32 mouse cellular contexts compared by ENCODE assay signal in the genomic region with DNA sequence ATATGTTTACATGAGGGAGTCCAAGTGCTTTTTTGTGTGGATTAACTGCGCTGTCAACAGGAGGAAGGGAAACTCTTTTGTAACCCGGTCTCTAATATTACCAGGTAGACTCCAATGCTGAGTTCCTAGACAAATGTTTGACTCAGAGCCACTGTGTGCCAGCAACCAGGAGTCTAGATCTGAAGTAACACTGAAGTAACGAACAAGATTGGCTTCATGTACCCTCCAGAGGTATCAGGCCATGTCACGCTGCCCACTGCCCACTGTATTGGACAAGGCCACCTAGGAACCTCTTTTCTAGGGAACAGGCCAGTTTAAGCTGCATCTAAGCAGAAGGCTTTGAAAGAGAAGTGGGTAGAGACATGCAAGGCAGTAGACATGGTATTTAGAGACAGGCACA. TPM values are rescaled to one million over a fixed set of nuclear protein-coding genes. Genes with fewer than 3 reads are reported as not detected.
A peak's percentile ranks its signal among the peaks of the same experiment; 100 is the strongest.
DNase-seq lines count a peak whose midpoint lies in the region; ATAC-seq and TF ChIP-seq lines count a peak whose summit lies in the region.
"Had no signal": no experiment of that assay in that cellular context is flagged by ENCODE, and none has a peak within 500 bp of the region (broad histone marks: within the 10 kb centered on the region; RNA-seq: fewer than 3 reads in every experiment).

No protein-coding gene starts in this region.

- no peak for TF ChIP-seq EP300 in lung, postnatal 0 days (IDR thresholded peaks at IDR 0.05)
- no peak for TF ChIP-seq EP300 in stomach, postnatal 0 days (optimal IDR thresholded peaks at IDR 0.05)

- no peak overlapping the region for H3K4me2 ChIP-seq in embryonic facial prominence, embryonic 13.5 days
- H3K4me2 ChIP-seq in intestine, embryonic 16.5 days (ENCODE audit: low read depth, low read length), result no peak overlapping the region
- H3K4me2 ChIP-seq in intestine, postnatal 0 days (replicated peaks; ENCODE audit: low read depth), result no peak overlapping the region
- H3K4me2 ChIP-seq in lung, embryonic 14.5 days, result no peak overlapping the region
- no peak overlapping the region for H3K4me2 ChIP-seq in lung, postnatal 0 days (replicated peaks; ENCODE audit: low read depth, low read length)
- H3K4me2 ChIP-seq in stomach, embryonic 14.5 days (replicated peaks; ENCODE audit: low read depth, low read length), result no peak overlapping the region
- H3K4me2 ChIP-seq in stomach, postnatal 0 days (replicated peaks; ENCODE audit: low read depth), result no peak overlapping the region
- H3K4me2 ChIP-seq: hindbrain, embryonic 14.5 days; limb, embryonic 12.5 days; liver, embryonic 15.5 days; neural tube, embryonic 12.5 days had no signal

- no peaks in the 10 kb centered on the region for H3K9me3 ChIP-seq in embryonic facial prominence, embryonic 13.5 days
- no peaks in the 10 kb centered on the region for H3K9me3 ChIP-seq in embryonic facial prominence, embryonic 10.5 days
- no peaks in the 10 kb centered on the region for H3K9me3 ChIP-seq in intestine, embryonic 16.5 days (ENCODE audit: control insufficient read depth, low read length)
- H3K9me3 ChIP-seq in intestine, postnatal 0 days (ENCODE audit: control insufficient read depth), result no peaks in the 10 kb centered on the region
- no peaks in the 10 kb centered on the region for H3K9me3 ChIP-seq in lung, embryonic 14.5 days (ENCODE audit: low read depth, low read length)
- no peaks in the 10 kb centered on the region for H3K9me3 ChIP-seq in lung, postnatal 0 days (ENCODE audit: low read length)
- H3K9me3 ChIP-seq in stomach, embryonic 14.5 days (ENCODE audit: control insufficient read depth, low read depth, low read length), result no peaks in the 10 kb centered on the region
- H3K9me3 ChIP-seq in stomach, postnatal 0 days (ENCODE audit: control insufficient read depth, low read length), result no peaks in the 10 kb centered on the region
- H3K9me3 ChIP-seq: limb, embryonic 12.5 days; liver, embryonic 15.5 days; midbrain, embryonic 10.5 days; neural tube, embryonic 12.5 days had no signal

- ATAC-seq in embryonic facial prominence, embryonic 13.5 days (ENCODE audit: insufficient number of reproducible peaks, insufficient read depth, low FRiP score, low TSS enrichment, low read depth), result no peak
- ATAC-seq in intestine, embryonic 16.5 days, result no peak
- ATAC-seq in intestine, postnatal 0 days, result no peak
- no peak for ATAC-seq in lung, embryonic 14.5 days (ENCODE audit: insufficient read depth)
- no peak for ATAC-seq in lung, postnatal 0 days
- ATAC-seq in stomach, embryonic 14.5 days (ENCODE audit: insufficient number of reproducible peaks, insufficient read depth, low FRiP score, low read depth), result no peak
- ATAC-seq in stomach, postnatal 0 days (ENCODE audit: low FRiP score, low TSS enrichment), result no peak
- ATAC-seq: activated CD4-positive, CD25-positive, alpha-beta regulatory T cell, adult 4 months; forebrain, embryonic 14.5 days had no signal

- peaks cover 4% of the 10 kb centered on the region; the same call in 1 of the 2 replicates for H3K36me3 ChIP-seq in embryonic facial prominence, embryonic 13.5 days
- peaks cover 4% of the 10 kb centered on the region; the same call in 1 of the 2 replicates for H3K36me3 ChIP-seq in embryonic facial prominence, embryonic 10.5 days (replicated peaks)
- H3K36me3 ChIP-seq in intestine, embryonic 16.5 days (ENCODE audit: control insufficient read depth, insufficient read depth, low read length), result no peaks in the 10 kb centered on the region
- no peaks in the 10 kb centered on the region for H3K36me3 ChIP-seq in intestine, postnatal 0 days (ENCODE audit: control insufficient read depth, insufficient read depth)
- H3K36me3 ChIP-seq in lung, embryonic 14.5 days (ENCODE audit: insufficient read depth), result 0 out of 2 replicates have a peak, but pooled peaks cover 1% of the 10 kb centered on the region
- H3K36me3 ChIP-seq in lung, postnatal 0 days (ENCODE audit: insufficient read depth, low read length), result no peaks in the 10 kb centered on the region
- no peaks in the 10 kb centered on the region for H3K36me3 ChIP-seq in stomach, embryonic 14.5 days (ENCODE audit: control insufficient read depth, insufficient read depth, low read length)
- no peaks in the 10 kb centered on the region for H3K36me3 ChIP-seq in stomach, postnatal 0 days (ENCODE audit: control insufficient read depth, insufficient read depth, low read length)
- H3K36me3 ChIP-seq: neural tube, embryonic 12.5 days had no signal

- no peaks in the 10 kb centered on the region for H3K27me3 ChIP-seq in embryonic facial prominence, embryonic 13.5 days
- H3K27me3 ChIP-seq in embryonic facial prominence, embryonic 10.5 days (replicated peaks; ENCODE audit: low read depth, poor library complexity, severe bottlenecking), result no peaks in the 10 kb centered on the region
- no peaks in the 10 kb centered on the region for H3K27me3 ChIP-seq in intestine, embryonic 16.5 days (replicated peaks; ENCODE audit: control insufficient read depth, insufficient read depth, low read length)
- no peaks in the 10 kb centered on the region for H3K27me3 ChIP-seq in intestine, postnatal 0 days (replicated peaks; ENCODE audit: control insufficient read depth, insufficient read depth, low read length)
- H3K27me3 ChIP-seq in lung, embryonic 14.5 days (ENCODE audit: insufficient read depth, low read length), result no peaks in the 10 kb centered on the region
- H3K27me3 ChIP-seq in lung, postnatal 0 days (replicated peaks; ENCODE audit: insufficient read depth, low read length), result no peaks in the 10 kb centered on the region
- H3K27me3 ChIP-seq in stomach, embryonic 14.5 days (ENCODE audit: control insufficient read depth, insufficient read depth, low read length), result no peaks in the 10 kb centered on the region
- no peaks in the 10 kb centered on the region for H3K27me3 ChIP-seq in stomach, postnatal 0 days (ENCODE audit: control insufficient read depth, insufficient read depth, low read length)
- H3K27me3 ChIP-seq: CH12.LX; limb, embryonic 12.5 days; liver, embryonic 15.5 days; neural tube, embryonic 12.5 days had no signal

- no peak overlapping the region for H3K9ac ChIP-seq in embryonic facial prominence, embryonic 13.5 days
- no peak overlapping the region for H3K9ac ChIP-seq in intestine, embryonic 16.5 days (ENCODE audit: low read depth, low read length)
- H3K9ac ChIP-seq in intestine, postnatal 0 days (ENCODE audit: low read depth, low read length), result no peak overlapping the region
- H3K9ac ChIP-seq in lung, embryonic 14.5 days, result no peak overlapping the region
- no peak overlapping the region for H3K9ac ChIP-seq in lung, postnatal 0 days (replicated peaks; ENCODE audit: low read depth)
- H3K9ac ChIP-seq in stomach, embryonic 14.5 days (replicated peaks; ENCODE audit: low read depth, low read length), result no peak overlapping the region
- no peak overlapping the region for H3K9ac ChIP-seq in stomach, postnatal 0 days (ENCODE audit: low read length)
- H3K9ac ChIP-seq: hindbrain, embryonic 14.5 days; limb, embryonic 12.5 days; liver, embryonic 15.5 days; neural tube, embryonic 12.5 days had no signal

- peaks cover 27% of the 10 kb centered on the region for H3K4me1 ChIP-seq in embryonic facial prominence, embryonic 13.5 days
- H3K4me1 ChIP-seq in embryonic facial prominence, embryonic 10.5 days, result peaks cover 12% of the 10 kb centered on the region; the same call in 1 of the 2 replicates
- H3K4me1 ChIP-seq in intestine, embryonic 16.5 days (ENCODE audit: control insufficient read depth, insufficient read depth, low read length), result peaks cover 18% of the 10 kb centered on the region; the same call in 1 of the 2 replicates
- H3K4me1 ChIP-seq in intestine, postnatal 0 days (replicated peaks; ENCODE audit: control insufficient read depth, insufficient read depth, low read length), result no peaks in the 10 kb centered on the region; the same call in 1 of the 2 replicates
- H3K4me1 ChIP-seq in lung, embryonic 14.5 days (ENCODE audit: insufficient read depth), result peaks cover 25% of the 10 kb centered on the region
- 0 out of 2 replicates have a peak, but pooled peaks cover 3% of the 10 kb centered on the region for H3K4me1 ChIP-seq in lung, postnatal 0 days (ENCODE audit: insufficient read depth, low read depth, low read length)
- H3K4me1 ChIP-seq in stomach, embryonic 14.5 days (ENCODE audit: control insufficient read depth, insufficient read depth, low read length), result peaks cover 30% of the 10 kb centered on the region
- no peaks in the 10 kb centered on the region for H3K4me1 ChIP-seq in stomach, postnatal 0 days (replicated peaks; ENCODE audit: control insufficient read depth, insufficient read depth)
- H3K4me1 ChIP-seq: liver, embryonic 15.5 days; midbrain, embryonic 10.5 days; neural tube, embryonic 12.5 days had no signal

- H3K4me3 ChIP-seq in embryonic facial prominence, embryonic 13.5 days, result no peak overlapping the region
- no peak overlapping the region for H3K4me3 ChIP-seq in embryonic facial prominence, embryonic 10.5 days
- H3K4me3 ChIP-seq in intestine, embryonic 16.5 days (ENCODE audit: low read length), result no peak overlapping the region
- no peak overlapping the region for H3K4me3 ChIP-seq in intestine, postnatal 0 days (ENCODE audit: low read depth, low read length)
- H3K4me3 ChIP-seq in lung, embryonic 14.5 days (ENCODE audit: low read depth, low read length), result no peak overlapping the region
- no peak overlapping the region for H3K4me3 ChIP-seq in lung, postnatal 0 days (ENCODE audit: low read depth, low read length)
- H3K4me3 ChIP-seq in stomach, embryonic 14.5 days (ENCODE audit: low read depth, low read length), result no peak overlapping the region
- H3K4me3 ChIP-seq in stomach, postnatal 0 days (ENCODE audit: low read depth, low read length), result no peak overlapping the region
- H3K4me3 ChIP-seq: limb, embryonic 12.5 days; liver, embryonic 15.5 days; midbrain, embryonic 10.5 days; myocyte; neural tube, embryonic 12.5 days had no signal

- no peak for TF ChIP-seq CTCF in intestine, postnatal 0 days (IDR thresholded peaks at IDR 0.05; ENCODE audit: low read depth)
- TF ChIP-seq CTCF in lung, embryonic 14.5 days (IDR thresholded peaks at IDR 0.05; ENCODE audit: low read depth), result no peak
- TF ChIP-seq CTCF in lung, postnatal 0 days (IDR thresholded peaks at IDR 0.05), result no peak
- TF ChIP-seq CTCF in stomach, postnatal 0 days (IDR thresholded peaks at IDR 0.05; ENCODE audit: low read depth), result no peak

- WGBS in embryonic facial prominence, embryonic 13.5 days, result 82% methylated on average over 4 of the region's 4 CpGs
- 94% methylated on average over 4 of the region's 4 CpGs for WGBS in embryonic facial prominence, embryonic 10.5 days
- WGBS in intestine, embryonic 16.5 days, result 80% methylated on average over 4 of the region's 4 CpGs
- WGBS in intestine, postnatal 0 days, result 85% methylated on average over 4 of the region's 4 CpGs
- 73% methylated on average over 4 of the region's 4 CpGs for WGBS in lung, embryonic 14.5 days
- WGBS in lung, postnatal 0 days, result 81% methylated on average over 4 of the region's 4 CpGs
- 70% methylated on average over 4 of the region's 4 CpGs for WGBS in stomach, embryonic 14.5 days
- 66% methylated on average over 4 of the region's 4 CpGs for WGBS in stomach, postnatal 0 days

- no peak for DNase-seq in embryonic facial prominence, embryonic 10.5 days (ENCODE audit: low spot score)
- no peak for DNase-seq in lung, embryonic 14.5 days
- no peak for DNase-seq in lung, postnatal 0 days (ENCODE audit: low spot score)
- DNase-seq in stomach, postnatal 0 days (ENCODE audit: low spot score), result no peak
- DNase-seq: adrenal gland, adult 2 months; adrenal gland, postnatal 36 days; cerebellum, adult 18-20 months; cerebellum, postnatal 10 days; kidney, adult 2 months; kidney, postnatal 4 days; layer of hippocampus, postnatal 36 days; lung, postnatal 10 days; thymus, adult 18-20 months; thymus, postnatal 25 days had no signal

- peak overlapping the region; percentile 51; the same call in 1 of the 2 replicates for H3K27ac ChIP-seq in embryonic facial prominence, embryonic 13.5 days
- no peak overlapping the region for H3K27ac ChIP-seq in embryonic facial prominence, embryonic 10.5 days (replicated peaks)
- peak overlapping the region; percentile 59 for H3K27ac ChIP-seq in intestine, embryonic 16.5 days (ENCODE audit: low read length)
- H3K27ac ChIP-seq in intestine, postnatal 0 days (ENCODE audit: low read depth, low read length), result no peak overlapping the region
- peak overlapping the region; percentile 61; the same call in 1 of the 2 replicates for H3K27ac ChIP-seq in lung, embryonic 14.5 days (ENCODE audit: low read depth)
- no peak overlapping the region for H3K27ac ChIP-seq in lung, postnatal 0 days (ENCODE audit: low read length)
- peak overlapping the region; percentile 61 for H3K27ac ChIP-seq in stomach, embryonic 14.5 days (ENCODE audit: low read length)
- H3K27ac ChIP-seq in stomach, postnatal 0 days (replicated peaks), result no peak overlapping the region
- H3K27ac ChIP-seq: hindbrain, embryonic 14.5 days; kidney, postnatal 0 days; limb, embryonic 12.5 days; liver, embryonic 15.5 days; midbrain, embryonic 10.5 days; neural tube, embryonic 12.5 days had no signal

RNA-seq across cellular contexts. Expression of a gene that starts 16.1 kb away (rescaled TPM):
- polyA plus RNA-seq in embryonic facial prominence, embryonic 13.5 days (2015; fragmentation: Nextera tagmentation; extraction: Ambion mirVana), result 68.9 and 69.1 TPM in 2 replicates
- polyA plus RNA-seq in embryonic facial prominence, embryonic 10.5 days (2016; fragmentation: Nextera tagmentation; extraction: Ambion mirVana), result 70.9 and 72.0 TPM in 2 replicates
- 69.2 and 74.4 TPM in 2 replicates for polyA plus RNA-seq in intestine, embryonic 16.5 days (2015; fragmentation: Nextera tagmentation; extraction: Ambion mirVana)
- 44.1 and 45.5 TPM in 2 replicates for polyA plus RNA-seq in intestine, postnatal 0 days (2015; fragmentation: Nextera tagmentation; extraction: Ambion mirVana)
- 81.7 and 83.8 TPM in 2 replicates for polyA plus RNA-seq in lung, embryonic 14.5 days (2014; fragmentation: Nextera tagmentation; extraction: Ambion mirVana)
- 32.2 and 33.1 TPM in 2 replicates for polyA plus RNA-seq in lung, postnatal 0 days (2015; fragmentation: Nextera tagmentation; extraction: Ambion mirVana)
- 75.6 and 80.2 TPM in 2 replicates for polyA plus RNA-seq in stomach, embryonic 14.5 days (2014; fragmentation: Nextera tagmentation; extraction: Ambion mirVana)
- polyA plus RNA-seq in stomach, postnatal 0 days (2015; fragmentation: Nextera tagmentation; extraction: Ambion mirVana), result 58.2 and 63.1 TPM in 2 replicates

RNA-seq across cellular contexts. Expression of a gene that starts 31.2 kb away (rescaled TPM):
- not detected in 2 replicates for polyA plus RNA-seq in embryonic facial prominence, embryonic 13.5 days (2015; fragmentation: Nextera tagmentation; extraction: Ambion mirVana)
- polyA plus RNA-seq in embryonic facial prominence, embryonic 10.5 days (2016; fragmentation: Nextera tagmentation; extraction: Ambion mirVana), result not detected in 2 replicates
- not detected in 2 replicates for polyA plus RNA-seq in intestine, embryonic 16.5 days (2015; fragmentation: Nextera tagmentation; extraction: Ambion mirVana)
- polyA plus RNA-seq in intestine, postnatal 0 days (2015; fragmentation: Nextera tagmentation; extraction: Ambion mirVana), result not detected in 2 replicates
- polyA plus RNA-seq in lung, embryonic 14.5 days (2014; fragmentation: Nextera tagmentation; extraction: Ambion mirVana), result not detected in 2 replicates
- polyA plus RNA-seq in lung, postnatal 0 days (2015; fragmentation: Nextera tagmentation; extraction: Ambion mirVana), result not detected in 2 replicates
- polyA plus RNA-seq in stomach, embryonic 14.5 days (2014; fragmentation: Nextera tagmentation; extraction: Ambion mirVana), result not detected in 2 replicates
- not detected in 2 replicates for polyA plus RNA-seq in stomach, postnatal 0 days (2015; fragmentation: Nextera tagmentation; extraction: Ambion mirVana)
- polyA plus RNA-seq: activated CD4-positive, CD25-positive, alpha-beta regulatory T cell, adult 4 months; adrenal gland, adult 2 months; brain, embryonic 14.5 days; C2C12; forebrain, embryonic 14.5 days; heart, postnatal 0 days; hindbrain, embryonic 14.5 days; kidney, adult 2 months; kidney, postnatal 0 days; limb, embryonic 12.5 days; liver, embryonic 15.5 days; midbrain, embryonic 10.5 days; midbrain, postnatal 0 days; myocyte; neural tube, embryonic 12.5 days had no signal

Comparison
In these comparisons a context has a peak if more than half of its experiments do, and no peak if none do; other contexts are left out.
1. H3K27ac ChIP-seq: peak in embryonic facial prominence, embryonic 13.5 days (single experiment), intestine, embryonic 16.5 days (single experiment), lung, embryonic 14.5 days (single experiment) and stomach, embryonic 14.5 days (single experiment); none in embryonic facial prominence, embryonic 10.5 days (single experiment), intestine, postnatal 0 days (single experiment), lung, postnatal 0 days (single experiment) and stomach, postnatal 0 days (single experiment).